Mouse (Mus musculus) ES-E14 (cell line): ENCODE measurements around the gene Dock4.

ENCODE experiments used
- CHD2 ChIP-seq: IDR thresholded peaks from 2 replicates; pipeline ENCODE4 v1.6.1; 2014; ENCODE audit warnings: mild to moderate bottlenecking, low read depth, low read length, inconsistent platforms
- HCFC1 ChIP-seq: IDR thresholded peaks from 2 replicates; pipeline ENCODE4 v1.6.1; 2012; ENCODE audit warnings: low read length, inconsistent platforms, borderline replicate concordance; ENCODE audit not compliant: insufficient read depth
- ZC3H11A ChIP-seq: IDR thresholded peaks from 2 replicates; pipeline ENCODE4 v1.6.1; 2012; ENCODE audit warnings: low read depth, mild to moderate bottlenecking, inconsistent platforms, low read length, borderline replicate concordance
- ZNF384 ChIP-seq: IDR thresholded peaks from 2 replicates; pipeline ENCODE4 v1.6.1; 2012; ENCODE audit warnings: low read depth, low read length, inconsistent platforms

- TF ChIP-seq ZC3H11A (no peak), CHD2 (no peak), ZNF384 (no peak), HCFC1 (no peak)
Measured at GRCm38 (mm10) chr12:40702233-40702792, 256.6 kb downstream of the Dock4 start.
